Mouse (Mus musculus): Measurements from ENCODE around the gene Slc17a5. TPM values are rescaled to one million over a fixed set of nuclear protein-coding genes. Genes with fewer than 3 reads are reported as not detected.

Gene Slc17a5
- polyA plus RNA-seq (2017; shearing (Covaris generic)) = 10 to 100 TPM in 2 of 3 experiments, 1 to 10 TPM in 1; 8.2 to 12.0 (median 11.3) TPM

GRCm38 (mm10) chr9:78587914-78588313 is at the start of gene Slc17a5:
Slc17a5 (minus strand) TSS chr9:78588041.
- peak; percentile 96 for ATAC-seq

GRCm38 (mm10) chr9:78633976-78634375 is 46.1 kb upstream of the Slc17a5 start:
- ATAC-seq = no peak

- ATAC-seq = no peak
Observed at GRCm38 (mm10) chr9:78631755-78632434, 44.1 kb upstream of the Slc17a5 start.

GRCm38 (mm10) chr9:78629991-78630390 is 42.1 kb upstream of the Slc17a5 start:
- no peak for ATAC-seq

GRCm38 (mm10) chr9:78623301-78623747 is 35.5 kb upstream of the Slc17a5 start:
- no peak for ATAC-seq

GRCm38 (mm10) chr9:78619285-78619684 is 31.4 kb upstream of the Slc17a5 start:
- no peak for ATAC-seq

- ATAC-seq = no peak
Observed at GRCm38 (mm10) chr9:78615401-78616021, 27.7 kb upstream of the Slc17a5 start, which contains the start of gene Cd109. Cd109 (plus strand) TSS chr9:78615546.

GRCm38 (mm10) chr9:78614201-78614600 is 26.4 kb upstream of the Slc17a5 start:
- no peak for ATAC-seq

GRCm38 (mm10) chr9:78601046-78601730 is 13.3 kb upstream of the Slc17a5 start:
- no peak for ATAC-seq

GRCm38 (mm10) chr9:78599927-78600326 is 12.1 kb upstream of the Slc17a5 start:
- ATAC-seq = no peak

GRCm38 (mm10) chr9:78596834-78597233 is 9.0 kb upstream of the Slc17a5 start:
- ATAC-seq = peak; percentile 88

- no peak for ATAC-seq
Observed at GRCm38 (mm10) chr9:78595769-78596555, 8.1 kb upstream of the Slc17a5 start.

GRCm38 (mm10) chr9:78595257-78595656 is 7.4 kb upstream of the Slc17a5 start:
- ATAC-seq = no peak

GRCm38 (mm10) chr9:78590471-78590870 is 2.6 kb upstream of the Slc17a5 start:
- ATAC-seq = no peak

- ATAC-seq = peak; percentile 13
Observed at GRCm38 (mm10) chr9:78588411-78589033, 681 bp upstream of the Slc17a5 start.

- ATAC-seq = peak; percentile 26
Observed at GRCm38 (mm10) chr9:78587218-78587883, 490 bp downstream of the Slc17a5 start.

GRCm38 (mm10) chr9:78579644-78580396 is 8.0 kb downstream of the Slc17a5 start:
- ATAC-seq = no peak

GRCm38 (mm10) chr9:78578824-78579223 is 9.0 kb downstream of the Slc17a5 start:
- ATAC-seq = no peak

- ATAC-seq = no peak
Observed at GRCm38 (mm10) chr9:78576466-78576865, 11.4 kb downstream of the Slc17a5 start.

- no peak for ATAC-seq
Observed at GRCm38 (mm10) chr9:78569934-78570333, 17.9 kb downstream of the Slc17a5 start.

- ATAC-seq = no peak
Observed at GRCm38 (mm10) chr9:78559479-78559878, 28.4 kb downstream of the Slc17a5 start.
